Mouse (Mus musculus) midbrain, embryonic 16.5 days (tissue): ENCODE data around the gene Lrrc36. TPM values are rescaled to one million over a fixed set of nuclear protein-coding genes. Genes with fewer than 3 reads are reported as not detected.

ENCODE experiments used
- ATAC-seq: fragments of 200-750 bp; cut with Nextera tagmentation; 2 replicates; pipeline ENCODE4 v1.8.0; 2017; ENCODE audit warnings: moderate TSS enrichment
- H3K27ac ChIP-seq: fragments of 300-500 bp; sonication (generic); 2 replicates; pipeline ENCODE4 v1.5.1; 2014; ENCODE audit warnings: mild to moderate bottlenecking, low read length, mixed read lengths
- H3K27me3 ChIP-seq: fragments of 300-500 bp; sonication (generic); 2 replicates; pipeline ENCODE4 v1.6.1; 2014; ENCODE audit warnings: low read depth, low read length, mixed read lengths; ENCODE audit not compliant: control insufficient read depth, insufficient read depth
- H3K36me3 ChIP-seq: fragments of 300-500 bp; sonication (generic); 2 replicates; pipeline ENCODE4 v1.6.1; 2014; ENCODE audit warnings: mild to moderate bottlenecking, low read length, moderate library complexity, mixed read lengths; ENCODE audit not compliant: control insufficient read depth, insufficient read depth
- H3K4me1 ChIP-seq: fragments of 300-500 bp; sonication (generic); 2 replicates; pipeline ENCODE4 v1.6.1; 2014; ENCODE audit warnings: mild to moderate bottlenecking, low read length, mixed read lengths; ENCODE audit not compliant: control insufficient read depth, insufficient read depth
- H3K4me2 ChIP-seq: fragments of 300-500 bp; sonication (generic); 2 replicates; pipeline ENCODE4 v1.6.1; 2014; ENCODE audit warnings: mild to moderate bottlenecking, low read length, mixed read lengths
- H3K4me3 ChIP-seq: fragments of 300-500 bp; sonication (generic); 2 replicates; pipeline ENCODE4 v1.5.1; 2014; ENCODE audit warnings: low read depth, mild to moderate bottlenecking, low read length, moderate library complexity, mixed read lengths
- H3K9ac ChIP-seq: fragments of 300-500 bp; sonication (generic); 2 replicates; pipeline ENCODE4 v1.6.1; 2014; ENCODE audit warnings: low read depth, low read length, mixed read lengths
- H3K9me3 ChIP-seq: fragments of 300-500 bp; sonication (generic); replicated peaks from 2 replicates; pipeline ENCODE4 v1.6.1; 2014; ENCODE audit warnings: mild to moderate bottlenecking, low read length, mixed read lengths; ENCODE audit not compliant: control insufficient read depth, poor library complexity, severe bottlenecking
- WGBS: fragments of 180-500 bp; shearing (Covaris S2); extraction: QIAGEN DNeasy Blood & Tissue Kit; methylation state at CpG from one replicate; pipeline ENCODE4 v1.1.7; 2014; 5-methylcytosine and 5-hydroxymethylcytosine counted together
- polyA plus RNA-seq: library from polyadenylated mRNA; unstranded; fragments of >200 nt; fragmentation: Nextera tagmentation; extraction: Ambion mirVana; gene quantifications from 2 replicates; pipeline ENCODE4 v1.2.1, GENCODE M21; 2015

The Lrrc36 gene
- polyA plus RNA-seq, 1 experiment from 2014 or later: 0.85 TPM

DNA sequence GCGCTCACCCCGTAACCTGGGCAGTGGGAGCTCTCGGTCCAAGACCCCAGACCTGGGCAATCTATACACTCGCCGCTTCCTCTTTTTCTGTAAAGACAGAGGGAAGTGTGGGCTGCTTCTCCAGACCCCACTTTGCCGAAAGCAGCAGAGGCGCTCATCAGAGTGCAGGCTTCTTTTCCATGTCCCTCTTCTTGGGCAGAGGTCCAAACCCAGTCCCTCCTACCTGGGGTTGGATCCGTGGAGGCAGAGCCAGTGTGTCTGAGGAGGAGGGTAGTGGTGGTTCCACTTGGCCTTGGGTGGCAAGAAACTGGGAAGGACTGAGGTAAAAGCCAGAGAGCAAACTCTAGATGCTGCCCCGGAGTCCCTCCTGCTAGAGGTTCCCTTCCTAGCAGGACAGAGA lies 59.6 kb downstream of the Lrrc36 start:
- 59% methylated on average over 9 of the region's 9 CpGs for WGBS
- H3K36me3 ChIP-seq: no peaks in the 10 kb centered on the region; the same call in 1 of the 2 replicates
- ATAC-seq: no peak
- no peak overlapping the region for H3K27ac ChIP-seq
- no peak overlapping the region for H3K4me2 ChIP-seq
- no peak overlapping the region for H3K9ac ChIP-seq
- no peaks in the 10 kb centered on the region for H3K9me3 ChIP-seq
- peaks cover 41% of the 10 kb centered on the region for H3K4me1 ChIP-seq
- no peak overlapping the region for H3K4me3 ChIP-seq
- H3K27me3 ChIP-seq: no peaks in the 10 kb centered on the region

DNA sequence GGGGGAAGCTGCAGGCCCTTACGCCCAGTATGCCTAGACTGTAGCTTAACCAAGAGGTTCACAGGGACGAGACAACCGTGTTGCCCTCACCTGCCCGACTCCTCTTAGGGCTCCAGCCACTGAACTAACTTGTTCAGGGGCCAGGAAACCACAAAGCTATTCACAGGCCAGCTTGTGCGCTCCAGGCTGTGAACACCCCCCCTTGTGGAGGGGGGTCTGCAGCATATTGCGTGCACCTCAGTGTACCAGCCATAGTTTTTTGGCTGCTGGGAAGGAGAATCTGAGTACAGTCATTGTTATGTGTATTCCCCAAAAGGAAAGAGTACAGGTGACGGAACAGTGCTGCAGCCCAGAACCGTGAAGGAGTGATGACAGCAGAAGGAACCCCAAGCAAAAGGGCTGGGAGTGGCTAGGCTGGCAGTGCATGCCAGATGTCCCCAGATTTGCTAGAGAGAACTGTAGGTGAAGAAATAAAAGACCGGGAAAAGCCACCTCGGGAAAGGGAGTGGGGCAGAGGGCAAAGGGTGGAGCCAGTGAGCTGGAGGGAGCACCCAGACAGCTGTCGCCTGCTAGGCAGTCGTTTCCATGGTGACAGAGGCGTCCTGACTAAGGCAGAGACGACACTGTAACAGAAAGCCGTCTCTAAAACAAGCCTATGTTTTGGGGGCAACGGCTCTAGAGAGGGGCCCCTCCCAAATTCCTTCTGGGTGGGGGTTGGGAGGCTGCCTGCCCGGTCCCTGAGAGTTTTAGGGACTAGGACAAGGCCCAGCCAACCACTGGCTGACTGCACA lies 60.6 kb downstream of the Lrrc36 start:
- Histone ChIP-seq H3K27ac (peak overlapping the region; percentile 26; the same call in 1 of the 2 replicates), H3K36me3 (no peaks in the 10 kb centered on the region), H3K9me3 (no peaks in the 10 kb centered on the region), H3K4me3 (no peak overlapping the region), H3K4me2 (no peak overlapping the region), H3K9ac (peak overlapping the region; percentile 35; the same call in 1 of the 2 replicates), H3K4me1 (peaks cover 38% of the 10 kb centered on the region), H3K27me3 (no peaks in the 10 kb centered on the region)
- 27% methylated on average over 17 of the region's 17 CpGs for WGBS
- ATAC-seq: no peak

DNA sequence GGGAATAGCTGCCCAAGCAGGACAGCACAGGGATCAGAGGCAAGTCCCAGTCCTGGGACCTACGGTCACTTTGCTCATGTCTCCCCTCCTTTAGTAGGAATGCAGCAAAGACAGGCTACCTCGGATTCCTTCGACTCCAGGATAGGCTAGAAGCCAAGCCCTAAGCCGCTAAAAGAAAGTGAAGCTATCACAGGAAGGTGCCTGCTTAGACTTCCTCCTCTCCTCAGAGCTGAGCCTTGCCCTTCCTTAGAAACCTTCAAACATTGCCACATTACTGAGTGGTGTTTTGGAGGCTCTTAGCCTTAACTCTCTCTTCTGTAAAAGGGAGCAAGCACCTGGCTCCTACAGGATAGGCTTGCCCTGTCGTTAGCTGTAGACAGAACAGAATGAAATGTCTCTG lies 61.3 kb downstream of the Lrrc36 start:
- WGBS: 42% methylated on average over 5 of the region's 5 CpGs
- Histone ChIP-seq H3K27me3 (no peaks in the 10 kb centered on the region), H3K9ac (peak overlapping the region; percentile 37; the same call in 1 of the 2 replicates), H3K4me3 (no peak overlapping the region), H3K36me3 (no peaks in the 10 kb centered on the region), H3K4me2 (no peak overlapping the region), H3K4me1 (peaks cover 32% of the 10 kb centered on the region), H3K27ac (no peak overlapping the region), H3K9me3 (no peaks in the 10 kb centered on the region)
- no peak for ATAC-seq

DNA sequence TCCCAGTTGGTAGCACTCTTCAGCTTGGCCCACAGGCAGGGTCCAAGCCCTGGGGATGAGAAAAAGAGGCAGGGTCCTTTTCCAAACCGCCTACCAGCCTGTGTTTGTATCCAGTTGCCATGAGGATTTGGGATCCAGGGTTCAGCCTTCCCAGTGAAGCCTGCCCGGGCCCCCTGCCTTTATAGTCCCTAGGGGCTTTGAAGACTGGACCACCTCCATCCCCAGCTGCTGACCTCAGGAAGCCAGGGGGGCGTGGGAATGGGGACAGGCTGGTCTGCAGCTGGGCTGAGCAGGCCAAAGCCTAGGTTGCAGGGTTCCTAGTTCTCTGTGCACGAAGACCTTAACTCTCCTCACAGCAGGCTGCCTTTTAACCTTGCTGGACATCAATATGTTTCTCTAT lies 61.9 kb downstream of the Lrrc36 start:
- Histone ChIP-seq H3K27me3 (no peaks in the 10 kb centered on the region), H3K27ac (no peak overlapping the region; the same call in 1 of the 2 replicates), H3K4me2 (no peak overlapping the region), H3K36me3 (no peaks in the 10 kb centered on the region), H3K9me3 (no peaks in the 10 kb centered on the region), H3K4me1 (peaks cover 27% of the 10 kb centered on the region), H3K4me3 (no peak overlapping the region), H3K9ac (no peak overlapping the region)
- WGBS: 37% methylated on average over 4 of the region's 4 CpGs
- no peak for ATAC-seq

DNA sequence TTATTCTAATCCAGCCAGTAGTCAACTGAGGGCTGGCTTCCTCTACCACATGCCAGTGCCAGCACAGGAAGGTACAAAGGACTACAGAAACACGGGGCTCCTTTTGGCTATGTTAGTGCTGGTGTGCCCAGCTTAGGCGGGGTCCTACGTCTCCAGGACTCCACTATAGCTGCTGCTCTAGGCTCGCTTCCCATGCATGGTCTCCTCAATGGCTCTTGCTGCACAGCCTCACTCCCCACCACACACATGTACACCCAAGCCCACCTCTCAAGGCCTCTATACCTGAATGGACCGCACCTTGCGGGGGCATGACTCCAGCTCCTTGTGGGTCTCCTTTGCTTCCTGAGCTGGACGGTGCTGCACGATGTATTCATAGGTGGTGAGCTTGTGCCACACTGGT lies 62.4 kb downstream of the Lrrc36 start:
- no peak overlapping the region for H3K4me2 ChIP-seq
- no peaks in the 10 kb centered on the region for H3K9me3 ChIP-seq
- H3K4me1 ChIP-seq: peaks cover 22% of the 10 kb centered on the region
- no peak overlapping the region for H3K9ac ChIP-seq
- H3K27ac ChIP-seq: no peak overlapping the region
- WGBS: 92% methylated on average over 8 of the region's 8 CpGs
- no peak for ATAC-seq
- no peaks in the 10 kb centered on the region for H3K27me3 ChIP-seq
- H3K36me3 ChIP-seq: no peaks in the 10 kb centered on the region
- no peak overlapping the region for H3K4me3 ChIP-seq

DNA sequence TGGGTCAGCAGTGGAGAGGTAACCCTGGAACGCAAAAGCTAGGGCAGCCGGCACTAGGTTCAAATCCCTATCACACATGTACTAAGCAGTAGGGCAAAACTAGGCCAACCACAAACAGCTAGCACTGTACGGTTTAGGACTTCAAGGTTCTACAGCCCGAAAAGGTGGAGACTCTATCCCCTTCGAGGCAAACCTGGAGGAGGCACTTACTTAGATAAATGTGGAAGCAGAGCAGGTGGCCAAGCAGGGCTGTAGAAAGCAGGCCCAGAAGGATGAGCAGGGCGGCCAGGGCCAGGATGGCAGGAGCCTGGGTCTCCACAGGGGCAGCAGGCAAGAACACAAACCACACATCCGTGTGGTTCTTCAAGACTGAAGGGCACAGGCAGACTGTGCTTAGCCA lies 62.8 kb downstream of the Lrrc36 start:
- H3K36me3 ChIP-seq: no peaks in the 10 kb centered on the region
- no peak overlapping the region for H3K27ac ChIP-seq
- no peak overlapping the region for H3K4me2 ChIP-seq
- H3K4me1 ChIP-seq: peaks cover 19% of the 10 kb centered on the region; the same call in 1 of the 2 replicates
- H3K4me3 ChIP-seq: no peak overlapping the region
- H3K9ac ChIP-seq: no peak overlapping the region
- no peaks in the 10 kb centered on the region for H3K27me3 ChIP-seq
- no peak for ATAC-seq
- H3K9me3 ChIP-seq: no peaks in the 10 kb centered on the region
- 91% methylated on average over 7 of the region's 7 CpGs for WGBS

DNA sequence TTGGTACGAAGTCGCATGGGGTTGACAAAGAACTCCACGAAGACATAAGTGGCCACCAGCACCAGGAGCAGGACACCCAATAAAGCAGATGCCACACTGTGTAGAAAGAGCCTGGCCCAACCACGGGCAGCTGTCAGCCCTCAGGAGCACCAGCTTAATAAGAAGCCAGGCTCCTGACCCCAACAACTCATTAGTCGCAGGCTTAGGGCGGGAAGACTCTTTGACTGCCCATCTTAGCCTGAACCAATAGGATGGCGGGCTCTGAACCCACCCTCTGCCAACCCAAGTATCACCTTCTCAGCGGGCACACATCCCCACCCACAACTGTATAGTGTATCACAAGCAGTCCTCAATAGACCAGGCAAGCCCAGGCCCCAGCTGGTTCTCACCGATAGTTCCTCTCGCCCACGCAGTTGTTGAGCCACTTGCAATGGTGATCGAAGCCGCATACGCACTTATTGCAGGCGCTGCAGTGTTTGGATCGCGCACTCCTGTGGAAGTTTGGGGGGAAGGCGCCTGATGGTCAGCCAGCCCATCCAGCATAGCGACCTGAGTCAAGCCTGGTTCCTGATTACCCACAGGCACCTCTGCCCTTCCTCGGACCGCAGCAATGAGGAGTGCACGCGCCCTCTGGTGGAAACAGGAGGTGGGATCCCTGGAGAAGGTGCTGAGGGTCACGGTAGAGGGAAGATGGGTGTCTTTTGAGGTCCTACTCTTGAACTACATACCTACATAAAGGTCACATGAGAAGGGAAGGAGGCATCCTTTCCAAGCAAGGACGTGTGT lies 63.5 kb downstream of the Lrrc36 start:
- no peak overlapping the region for H3K27ac ChIP-seq
- H3K4me2 ChIP-seq: no peak overlapping the region
- H3K36me3 ChIP-seq: no peaks in the 10 kb centered on the region
- H3K4me1 ChIP-seq: peaks cover 16% of the 10 kb centered on the region; the same call in 1 of the 2 replicates
- no peaks in the 10 kb centered on the region for H3K27me3 ChIP-seq
- ATAC-seq: no peak
- no peaks in the 10 kb centered on the region for H3K9me3 ChIP-seq
- no peak overlapping the region for H3K4me3 ChIP-seq
- H3K9ac ChIP-seq: no peak overlapping the region
- WGBS: 42% methylated on average over 25 of the region's 25 CpGs

DNA sequence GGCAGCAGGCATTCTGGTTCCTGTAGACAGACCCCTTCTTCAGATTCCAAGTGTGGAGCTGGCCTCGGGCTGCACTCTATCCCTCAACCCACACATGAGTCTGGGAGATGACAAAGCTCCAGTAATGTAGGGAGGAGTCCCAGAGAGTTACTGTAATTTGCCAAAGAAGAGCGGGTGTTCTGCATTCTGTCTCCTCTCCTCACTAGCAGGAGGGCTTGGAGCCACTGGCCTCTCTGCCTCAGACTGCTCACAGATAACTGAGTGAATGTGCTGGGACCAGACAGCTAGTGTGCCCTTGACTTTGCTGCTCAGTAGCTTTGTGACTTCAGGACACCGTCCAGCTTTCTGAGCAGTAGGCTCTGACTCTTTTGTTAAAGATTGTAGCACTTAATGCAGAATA lies 64.4 kb downstream of the Lrrc36 start:
- no peaks in the 10 kb centered on the region for H3K9me3 ChIP-seq
- H3K9ac ChIP-seq: no peak overlapping the region
- no peak overlapping the region for H3K4me2 ChIP-seq
- H3K4me3 ChIP-seq: no peak overlapping the region
- no peaks in the 10 kb centered on the region for H3K27me3 ChIP-seq
- peaks cover 16% of the 10 kb centered on the region; the same call in 1 of the 2 replicates for H3K4me1 ChIP-seq
- no peak overlapping the region for H3K27ac ChIP-seq
- H3K36me3 ChIP-seq: no peaks in the 10 kb centered on the region
- 81% methylated on average over 3 of the region's 3 CpGs for WGBS
- no peak for ATAC-seq

DNA sequence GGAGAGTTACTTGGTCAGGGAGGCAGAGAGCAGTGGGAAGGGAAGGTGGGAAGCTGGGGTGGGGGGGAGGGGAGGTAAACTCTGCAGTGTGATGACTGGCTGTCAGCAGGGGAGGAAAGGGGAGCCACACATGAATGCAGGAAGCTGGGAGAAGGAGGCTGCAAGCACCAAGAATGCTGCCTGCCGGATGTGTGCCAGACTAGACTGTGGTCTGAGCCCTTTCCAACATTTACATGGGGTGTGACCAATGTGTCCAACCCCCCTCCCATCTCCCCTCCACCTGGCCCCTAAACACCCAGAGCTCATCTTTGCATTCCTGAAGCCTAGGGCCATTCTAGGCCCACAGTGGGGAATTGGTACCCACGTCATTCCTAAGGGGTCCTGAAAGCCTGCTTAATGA lies 67.6 kb downstream of the Lrrc36 start:
- Histone ChIP-seq H3K9ac (no peak overlapping the region), H3K4me2 (no peak overlapping the region), H3K36me3 (no peaks in the 10 kb centered on the region), H3K4me3 (no peak overlapping the region), H3K9me3 (no peaks in the 10 kb centered on the region), H3K4me1 (no peaks in the 10 kb centered on the region), H3K27ac (no peak overlapping the region), H3K27me3 (no peaks in the 10 kb centered on the region)
- 35% methylated on average over 2 of the region's 2 CpGs for WGBS
- no peak for ATAC-seq
